Mouse (Mus musculus) central nervous system, embryonic 14 days (tissue): ENCODE data around the gene Rb1. TPM values are rescaled to one million over a fixed set of nuclear protein-coding genes. Genes with fewer than 3 reads are reported as not detected.

Source experiments
- polyA plus RNA-seq: library from polyadenylated mRNA; depleted of rRNA; stranded (reverse); fragments of >200 nt; gene quantifications from 2 replicates; pipeline ENCODE4 v1.2.3, GENCODE M21; 2012; rRNA removed

Rb1 gene
- 30.2 and 32.3 TPM in 2 replicates for polyA plus RNA-seq

DNA sequence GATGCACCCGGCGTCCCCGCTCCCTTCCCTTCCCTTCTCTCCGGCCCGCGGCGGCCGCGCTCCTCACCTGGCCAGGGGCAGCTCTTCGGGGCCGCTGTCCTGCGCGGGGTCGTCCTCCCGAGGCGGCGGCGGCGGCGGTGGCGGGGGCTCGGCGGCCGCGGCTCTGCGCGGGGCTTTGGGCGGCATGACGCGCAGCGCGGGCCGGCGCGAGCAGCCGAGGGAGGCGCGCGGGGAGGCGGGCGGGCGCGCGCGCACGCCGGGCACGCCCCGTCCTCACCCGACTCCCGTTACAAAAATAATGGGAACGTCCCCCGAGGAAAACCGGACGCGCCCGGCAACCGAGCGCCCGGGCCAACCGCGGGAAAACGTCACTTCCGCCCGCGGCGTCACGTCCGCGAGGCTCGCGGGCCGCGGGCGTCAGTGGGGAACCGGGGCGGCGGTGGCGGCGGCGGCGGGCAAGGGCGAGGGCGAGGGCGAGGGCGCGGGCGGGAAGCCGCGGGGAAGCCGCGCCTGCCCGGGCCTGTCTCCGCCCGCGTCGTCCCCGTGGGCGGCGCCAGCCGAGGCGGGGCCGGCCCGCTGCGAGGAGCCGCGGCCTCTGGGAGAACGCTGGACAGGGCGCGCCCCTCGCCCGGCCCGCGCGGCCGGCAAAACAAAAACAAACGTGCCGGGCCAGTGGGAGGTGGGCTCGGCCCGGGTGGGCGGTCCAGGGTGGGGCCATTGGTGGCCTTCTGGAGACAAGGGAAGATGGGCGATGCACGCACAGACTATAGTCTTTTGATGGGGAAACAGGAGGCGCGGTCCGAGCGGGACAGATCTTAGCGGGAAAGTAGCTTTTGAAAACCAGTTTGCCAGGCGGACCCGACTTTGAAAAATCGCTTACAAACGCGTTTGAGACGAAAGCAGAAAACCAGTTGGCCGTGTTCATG is at the start of gene Rb1:
Gene Rb1 (minus strand): TSS at position 367 of the 926 bp plus-strand sequence.

DNA sequence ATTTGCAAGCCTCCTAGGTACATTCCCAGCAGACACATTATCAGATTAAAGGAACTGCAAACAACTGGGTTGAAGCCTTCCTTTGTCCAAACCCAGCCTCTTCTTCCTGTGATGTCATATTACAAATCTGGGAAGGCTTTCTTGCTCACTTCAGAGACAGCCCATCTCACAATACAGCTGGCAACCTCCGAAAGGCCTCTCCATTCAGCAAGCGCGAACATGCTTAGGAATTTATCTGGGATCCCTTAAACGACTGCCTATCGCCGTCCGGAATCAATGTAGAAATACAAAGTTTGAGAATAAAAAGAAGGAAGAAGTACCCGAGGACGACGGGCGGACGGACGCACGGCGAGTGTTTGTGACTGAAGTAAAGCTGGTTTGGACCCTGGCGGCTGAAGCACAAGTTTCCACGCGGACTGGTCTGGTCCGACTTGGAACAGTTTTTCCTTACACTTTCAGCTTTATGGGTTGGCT is 87.7 kb downstream of the Rb1 start, which contains the start of gene Lpar6:
Gene Lpar6 (plus strand): TSS at position 48 of the 474 bp plus-strand sequence.

Other genes with a start within 250 kb of the Rb1 start
- 65.9 and 69.7 TPM in 2 replicates for gene Rcbtb2, start 202.8 kb downstream of the Rb1 start, polyA plus RNA-seq
- 4.9 TPM in 2 replicates for gene Lpar6, start 87.9 kb downstream of the Rb1 start, polyA plus RNA-seq
- 413 and 423 TPM in 2 replicates for gene Itm2b, start 59.5 kb upstream of the Rb1 start, polyA plus RNA-seq
- gene Med4, start 184.2 kb upstream of the Rb1 start, polyA plus RNA-seq, result 66.8 and 72.8 TPM in 2 replicates
- gene Sucla2, start 199.5 kb upstream of the Rb1 start, polyA plus RNA-seq, result 61.8 and 63.3 TPM in 2 replicates
- gene Nudt15, start 222.4 kb upstream of the Rb1 start, polyA plus RNA-seq, result 3.3 and 3.7 TPM in 2 replicates